Mouse (Mus musculus): ENCODE measurements at regions not wholly inside any gene's neighbourhood (a gene's known extent, or its start where the extent isn't known, plus 50 kb on each side); places are given as distances from the start of the nearest gene placed in this dataset.

DNA sequence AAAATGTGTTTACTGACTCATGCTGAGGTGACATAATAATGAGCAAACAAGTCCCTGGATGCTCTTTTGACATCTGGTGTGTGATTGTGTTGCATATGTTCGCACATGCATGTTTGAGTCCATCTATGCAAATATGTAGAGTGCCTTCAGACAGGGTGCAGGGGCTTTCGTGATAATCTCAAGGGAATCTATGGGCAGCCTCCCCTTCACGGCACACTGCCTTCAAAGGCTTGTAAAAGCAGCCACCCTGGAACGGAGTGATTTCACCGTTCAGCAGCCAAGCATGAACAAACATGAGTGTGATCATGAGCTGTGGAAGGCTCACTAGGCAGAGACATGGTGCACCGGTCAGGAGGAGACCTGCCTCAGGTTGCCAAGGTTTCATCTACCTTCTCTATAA lies 57.1 kb upstream of the Mbip start:
- no peak for DNase-seq (ENCODE audit: low spot score in 2 of 2)

DNA sequence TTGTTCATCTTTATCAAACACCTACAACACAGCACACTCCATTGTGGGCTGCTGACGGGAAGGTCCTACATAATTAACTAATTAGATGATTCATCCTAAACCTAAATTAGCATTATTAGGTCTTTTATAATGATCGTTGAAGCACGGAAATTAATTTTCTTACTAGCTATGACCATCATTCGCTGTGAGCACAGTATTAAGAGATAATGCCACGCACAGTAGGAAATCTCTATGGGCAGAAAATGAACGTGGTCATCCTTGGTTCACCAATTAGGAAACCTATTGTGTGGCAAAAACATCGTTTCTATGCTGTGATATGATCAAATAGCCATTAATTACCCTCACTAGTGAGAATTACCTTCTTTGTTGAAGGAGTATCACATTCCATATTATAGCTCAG lies 56.4 kb upstream of the Mbip start:
- DNase-seq (ENCODE audit: low spot score in 2 of 2), result no peak
